Mouse (Mus musculus) thymus, postnatal 14 days (tissue): ENCODE data around the gene Hist1h4i.
A peak's percentile ranks its signal among the peaks of the same experiment; 100 is the strongest.

Source experiments
- DNase-seq: peaks from one replicate; pipeline ENCODE4 v3.0.0; 2021

Gene Hist1h4i

DNA sequence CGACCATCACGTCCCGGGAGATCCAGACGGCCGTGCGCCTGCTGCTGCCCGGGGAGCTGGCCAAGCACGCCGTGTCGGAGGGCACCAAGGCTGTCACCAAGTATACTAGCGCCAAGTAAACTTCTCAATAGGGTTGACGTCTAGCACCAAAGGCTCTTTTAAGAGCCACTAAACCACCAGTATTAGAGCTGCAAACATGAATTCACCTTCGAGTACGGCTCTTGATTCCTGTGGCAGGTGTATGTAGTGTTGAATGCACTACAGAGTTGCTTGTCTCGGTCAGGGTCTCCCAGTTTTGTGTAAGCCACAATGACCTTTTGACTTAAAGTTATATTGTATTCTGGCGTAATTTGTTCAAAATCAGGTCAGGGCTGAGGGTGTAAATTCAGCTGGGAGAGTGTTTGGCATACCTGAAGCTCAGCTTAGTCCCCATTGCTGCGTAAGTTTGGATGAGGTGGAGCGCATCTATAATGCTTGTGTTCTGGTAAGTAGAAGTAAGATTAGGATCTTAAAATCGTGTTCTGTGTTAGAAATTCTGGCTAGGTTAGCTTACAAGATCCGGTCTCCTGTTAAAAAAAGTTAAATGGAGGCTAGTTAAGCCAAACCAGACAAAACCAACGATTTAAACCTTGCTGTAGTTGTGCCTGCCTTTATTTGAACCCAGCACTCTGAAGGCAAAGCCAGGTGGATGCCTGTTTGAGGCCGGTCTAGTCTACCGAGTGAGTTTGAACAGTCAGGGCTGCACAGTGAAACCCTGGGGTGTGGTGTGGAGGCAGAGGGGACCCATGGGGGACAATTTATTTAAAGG is 4.8 kb downstream of the Hist1h4i start:
- no peak for DNase-seq

- peak; percentile 86 for DNase-seq
These were observed 5.7 kb downstream of the Hist1h4i start, which contains the start of the genes Hist1h2ah and Hist1h2bk for GRCm38 (mm10) chr13:22035267-22036148. TSS of gene Hist1h2ah (minus strand) at chr13:22035568. TSS of gene Hist1h2bk (plus strand) at chr13:22035870.

DNA sequence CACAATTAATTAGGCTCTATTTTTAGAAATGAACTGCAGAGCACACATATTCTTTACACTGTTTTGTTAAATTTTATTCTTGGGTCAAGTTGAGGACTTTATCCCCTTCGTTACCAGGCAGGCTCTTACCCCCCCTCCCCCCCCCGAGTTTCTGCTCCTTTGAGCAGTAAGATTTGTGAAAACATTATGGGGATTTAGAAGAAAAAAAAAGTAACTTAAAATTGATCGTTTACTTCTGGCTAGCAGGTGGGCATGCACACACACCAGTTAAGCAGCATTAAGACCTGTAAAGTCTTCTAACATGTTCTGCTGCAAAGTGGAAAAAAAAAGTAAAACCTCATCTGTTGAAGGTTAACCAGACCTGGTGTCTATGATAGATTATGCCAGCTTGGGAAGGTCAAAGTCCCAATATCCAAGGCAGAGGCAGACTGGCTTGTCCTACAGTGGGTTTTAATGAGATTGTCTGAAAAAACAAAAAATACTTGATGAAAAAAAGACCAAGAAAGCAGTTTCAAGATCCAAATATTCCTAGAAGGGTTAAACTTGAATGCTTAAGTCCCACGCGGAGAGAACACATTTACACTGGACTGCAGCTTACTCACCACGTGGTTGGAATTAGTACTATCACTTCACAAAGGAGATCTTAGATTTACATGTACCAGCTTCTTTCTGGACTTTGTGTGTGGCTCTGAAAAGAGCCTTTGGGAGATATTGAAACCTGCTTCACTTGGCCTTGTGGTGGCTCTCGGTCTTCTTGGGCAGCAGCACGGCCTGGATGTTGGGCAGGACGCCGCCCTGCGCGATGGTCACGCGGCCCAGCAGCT is 6.5 kb downstream of the Hist1h4i start:
- no peak for DNase-seq

DNA sequence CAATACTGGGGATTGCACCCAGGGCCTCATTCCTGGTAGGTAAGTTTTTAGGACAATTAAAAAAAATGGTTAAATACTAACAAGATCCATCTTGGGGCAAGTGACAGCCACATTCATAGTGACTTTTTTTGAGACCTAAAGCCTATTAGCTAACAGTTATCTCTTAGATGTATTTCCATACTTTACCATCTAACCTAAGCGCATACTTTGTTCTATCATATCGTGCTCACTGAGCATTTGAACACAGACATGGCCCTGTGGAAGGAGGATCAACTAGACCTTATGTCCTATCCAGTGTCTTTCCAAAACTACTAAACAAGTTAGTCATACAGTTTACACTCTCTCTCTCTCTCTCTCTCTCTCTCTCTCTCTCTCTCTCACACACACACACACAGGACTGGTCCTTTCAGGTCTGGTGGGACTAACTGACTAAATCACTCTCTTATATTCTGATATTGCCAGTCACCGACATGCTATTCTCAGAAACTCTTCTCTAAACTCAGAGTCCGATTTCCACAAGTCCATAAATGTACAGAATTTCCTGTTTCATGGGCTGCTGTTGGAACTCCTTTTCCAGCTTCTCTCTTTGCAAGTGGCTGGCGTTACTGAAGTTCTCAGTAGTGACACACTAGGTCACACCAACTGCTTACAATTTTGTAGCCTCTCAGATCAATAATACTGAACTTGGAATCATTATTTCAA is 7.3 kb downstream of the Hist1h4i start:
- DNase-seq, result no peak

DNA sequence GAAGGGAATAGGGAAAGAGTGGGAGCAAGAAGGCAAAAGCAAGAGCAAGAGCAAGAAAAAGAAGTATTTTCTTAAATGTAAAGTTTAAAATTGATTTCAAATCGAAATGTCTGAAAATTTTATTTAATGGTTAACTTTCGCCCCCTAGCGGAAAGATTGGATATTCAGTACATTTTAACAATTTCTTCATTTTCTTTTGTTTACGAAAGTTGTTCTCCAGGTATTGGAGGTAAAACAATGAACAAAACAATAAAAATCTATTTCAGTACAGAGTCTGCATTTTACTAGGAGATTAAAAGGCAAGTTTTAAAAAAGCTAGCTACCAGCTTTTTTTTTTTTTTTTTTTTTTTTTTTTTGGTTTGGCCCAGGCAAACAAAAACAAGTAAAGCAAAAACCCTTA is 10.7 kb downstream of the Hist1h4i start:
- no peak for DNase-seq

DNA sequence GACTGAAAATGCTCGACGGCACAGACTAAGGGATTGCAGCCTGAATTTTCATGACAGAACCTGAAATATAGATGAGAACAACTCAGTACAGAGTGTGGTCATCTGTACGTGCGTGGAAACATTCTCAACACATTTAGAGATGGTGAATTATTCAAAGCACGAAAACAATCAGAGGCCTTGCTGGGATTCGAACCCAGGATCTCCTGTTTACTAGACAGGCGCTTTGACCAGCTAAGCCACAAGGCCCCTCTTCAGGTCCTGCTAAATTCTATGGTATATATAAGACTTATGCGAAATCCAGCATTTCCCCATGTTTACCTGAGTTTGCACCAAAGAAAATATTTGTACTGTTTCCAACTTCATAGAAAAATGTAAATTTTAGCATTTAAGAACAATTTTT is 11.2 kb downstream of the Hist1h4i start:
- no peak for DNase-seq

- DNase-seq, result peak; percentile 89
These were observed 12.3 kb downstream of the Hist1h4i start for GRCm38 (mm10) chr13:22028673-22029460.

DNA sequence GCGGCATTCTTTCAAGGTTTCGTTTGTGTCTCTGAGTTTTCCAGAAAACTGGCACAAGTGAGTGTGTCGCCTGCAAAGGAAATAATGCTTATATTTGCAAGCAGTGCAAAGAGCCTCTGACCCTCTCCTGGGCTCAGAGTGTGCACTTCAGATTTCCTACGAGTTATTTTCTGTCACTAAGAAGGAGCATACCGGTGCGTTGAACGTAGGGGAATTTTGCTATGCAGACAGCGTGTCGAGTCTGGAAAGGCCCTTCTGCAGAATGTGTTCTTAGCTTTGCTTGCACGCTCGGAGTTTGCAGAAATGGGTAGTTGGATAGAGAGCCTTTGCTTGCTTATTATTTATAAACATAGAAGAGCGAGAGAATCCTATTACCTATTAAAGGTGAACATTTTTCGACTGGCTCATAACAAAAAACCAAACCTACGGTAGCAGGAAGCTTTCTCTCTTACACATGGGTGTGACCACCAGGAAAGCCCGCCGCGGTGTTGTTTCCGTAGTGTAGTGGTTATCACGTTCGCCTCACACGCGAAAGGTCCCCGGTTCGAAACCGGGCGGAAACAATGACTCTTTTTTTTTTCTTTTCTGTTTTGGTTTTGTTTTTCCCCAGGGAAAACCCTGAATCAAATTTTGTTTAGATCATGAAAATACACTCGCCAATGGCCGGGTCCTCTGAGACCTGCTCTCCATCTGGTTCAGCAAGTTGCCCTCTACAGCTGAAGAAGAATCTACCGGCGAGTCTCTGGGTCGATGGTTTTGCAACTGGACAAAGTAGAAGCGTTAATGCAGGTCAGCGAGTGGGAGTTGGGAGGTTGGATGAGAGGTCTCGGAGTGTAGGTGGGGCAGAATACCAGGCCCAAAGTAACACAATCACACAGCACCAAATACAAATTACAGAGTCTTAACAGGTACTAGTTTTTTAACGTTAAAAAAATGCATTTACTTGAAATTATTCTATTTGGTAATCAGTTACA is 14.8 kb downstream of the Hist1h4i start:
- DNase-seq, result peak; percentile 90

DNA sequence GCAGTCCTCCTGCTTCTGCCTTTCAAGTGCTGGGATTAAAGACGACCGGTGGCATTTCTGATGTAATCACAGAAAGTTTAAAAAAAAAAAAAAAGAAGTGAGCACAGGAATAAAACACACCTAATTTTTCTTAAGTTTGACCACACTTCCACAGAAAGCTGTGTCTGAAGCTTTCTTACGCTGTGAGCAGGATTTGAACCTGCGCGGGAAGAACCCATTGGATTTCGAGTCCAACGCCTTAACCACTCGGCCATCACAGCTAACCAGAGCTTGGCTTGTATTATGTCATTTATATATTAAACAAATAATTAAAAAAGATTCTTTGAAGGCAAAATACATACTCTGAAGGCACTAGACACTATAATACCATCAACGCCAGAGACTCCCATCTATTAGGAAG is 18.9 kb downstream of the Hist1h4i start:
- DNase-seq, result peak; percentile 73

GRCm38 (mm10) chr13:22021581-22021980 is 19.6 kb downstream of the Hist1h4i start:
- DNase-seq, result no peak

GRCm38 (mm10) chr13:22020901-22021339 is 20.2 kb downstream of the Hist1h4i start:
- DNase-seq, result peak; percentile 50

DNA sequence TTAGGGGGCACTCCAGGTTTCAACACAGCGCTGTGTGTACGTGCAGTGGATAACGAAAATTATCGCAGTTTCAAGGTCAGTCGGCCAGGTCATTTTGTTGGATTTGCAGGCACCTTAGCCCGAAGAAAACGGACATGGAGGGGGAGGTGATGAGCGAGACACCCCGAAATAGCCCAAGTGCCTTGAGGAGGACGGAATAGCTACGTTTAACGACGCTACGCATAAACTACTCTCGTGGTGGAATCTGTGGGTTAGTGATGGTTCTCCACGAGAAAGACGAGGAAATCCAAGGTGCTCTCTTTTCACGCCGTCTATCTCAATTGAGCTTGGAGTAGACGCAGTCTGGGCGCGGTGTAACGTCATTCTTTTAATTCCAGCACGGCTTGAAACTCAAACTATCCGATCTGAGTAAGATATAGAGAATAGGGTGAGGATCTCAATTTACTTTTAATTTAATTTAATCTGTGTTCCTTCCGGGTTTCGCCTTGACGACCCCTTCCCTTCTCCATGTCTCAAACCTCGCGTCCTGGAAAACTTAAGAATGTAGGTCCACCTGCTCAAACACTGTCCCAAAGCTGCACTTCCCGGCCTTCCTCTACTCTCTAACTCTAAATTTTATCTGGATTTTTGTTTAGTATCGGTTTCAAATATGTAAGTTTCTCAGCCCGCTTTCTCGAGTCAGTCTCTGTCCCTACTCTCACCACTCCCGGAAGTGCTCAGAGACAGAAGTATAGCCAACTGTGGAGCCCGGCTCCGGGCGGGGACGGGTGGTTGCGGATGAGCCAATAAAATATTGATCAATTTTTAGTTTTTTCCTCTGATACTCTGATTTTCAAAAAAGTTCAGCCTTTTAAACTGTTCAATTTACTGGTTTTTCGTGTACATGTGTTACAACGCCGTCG is 21.0 kb downstream of the Hist1h4i start:
- peak; percentile 66 for DNase-seq

GRCm38 (mm10) chr13:22015479-22016450 is 25.4 kb downstream of the Hist1h4i start:
- DNase-seq, result peak; percentile 86

GRCm38 (mm10) chr13:22014411-22014845 is 26.7 kb downstream of the Hist1h4i start:
- no peak for DNase-seq

GRCm38 (mm10) chr13:22013716-22014115 is 27.4 kb downstream of the Hist1h4i start:
- no peak for DNase-seq

GRCm38 (mm10) chr13:22009642-22010041 is 31.5 kb downstream of the Hist1h4i start, which contains the start of gene Prss16:
TSS of gene Prss16 (minus strand) at chr13:22009742.
- no peak for DNase-seq

DNA sequence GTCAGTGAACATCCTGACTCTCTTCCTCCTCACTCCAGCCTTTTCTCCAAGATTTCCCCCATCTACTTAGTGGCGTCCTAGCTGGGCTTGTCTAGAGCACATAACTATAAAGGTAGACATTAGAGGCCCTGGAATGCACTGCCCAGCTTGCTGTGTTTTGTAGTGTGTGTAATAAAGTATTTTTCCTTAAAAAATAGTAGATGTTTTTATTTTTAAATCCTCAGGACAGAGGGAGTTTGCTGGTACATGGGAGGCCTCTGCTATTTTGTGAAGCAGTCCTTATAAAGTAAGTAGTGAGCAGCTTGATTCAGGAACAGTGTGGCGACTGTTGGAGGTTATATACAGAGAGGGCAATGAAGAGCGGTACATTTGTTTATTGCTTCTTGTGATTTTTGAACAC is 32.5 kb downstream of the Hist1h4i start:
- no peak for DNase-seq
